Mouse (Mus musculus) frontal cortex, postnatal 14 days (tissue): ENCODE results near the gene Gm45062.

Experiments used
- DNase-seq, 2 experiments: peaks; one replicate each; pipeline ENCODE4 v3.0.0; 2022; ENCODE audit warnings: low spot score in 2 of 2

The Gm45062 gene

DNA sequence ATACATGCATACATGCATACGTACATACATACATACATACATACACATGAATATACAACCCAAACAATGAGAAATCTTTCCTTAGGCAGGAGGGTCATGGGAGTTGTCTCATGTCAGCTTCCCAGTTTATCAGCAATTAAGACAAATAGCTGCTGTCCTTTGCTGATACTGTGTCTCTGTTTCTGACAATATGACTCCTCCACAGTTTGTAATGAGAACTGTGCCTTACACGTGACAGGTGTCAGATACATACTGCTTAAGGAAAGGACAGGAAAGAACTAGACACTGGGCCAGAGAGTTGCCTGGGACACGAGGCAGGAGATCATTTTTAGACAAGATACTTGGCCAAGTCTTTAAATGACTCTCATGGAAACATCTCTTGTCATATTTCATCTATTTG is 215.1 kb downstream of the Gm45062 start:
- no peak for DNase-seq

DNA sequence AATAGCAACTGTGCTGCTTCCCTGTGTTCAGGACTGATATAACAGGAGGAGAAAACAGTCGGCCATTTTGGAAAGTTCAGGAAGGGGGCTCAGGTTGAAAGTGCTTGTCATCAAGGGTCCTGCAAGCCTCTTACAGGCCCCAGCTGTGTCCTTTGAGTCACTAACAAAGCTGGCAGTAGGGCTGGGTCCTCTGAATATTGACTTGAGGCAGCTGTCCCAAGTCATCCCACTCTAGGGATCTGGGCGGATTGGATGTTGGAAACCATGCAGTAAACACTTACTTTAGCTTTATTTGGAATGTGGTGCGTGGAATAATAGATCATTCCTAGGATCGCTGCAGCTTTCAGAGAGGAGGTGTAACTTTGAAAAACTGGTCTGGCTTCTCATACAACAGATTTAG is 215.6 kb downstream of the Gm45062 start:
- DNase-seq = no peak

DNA sequence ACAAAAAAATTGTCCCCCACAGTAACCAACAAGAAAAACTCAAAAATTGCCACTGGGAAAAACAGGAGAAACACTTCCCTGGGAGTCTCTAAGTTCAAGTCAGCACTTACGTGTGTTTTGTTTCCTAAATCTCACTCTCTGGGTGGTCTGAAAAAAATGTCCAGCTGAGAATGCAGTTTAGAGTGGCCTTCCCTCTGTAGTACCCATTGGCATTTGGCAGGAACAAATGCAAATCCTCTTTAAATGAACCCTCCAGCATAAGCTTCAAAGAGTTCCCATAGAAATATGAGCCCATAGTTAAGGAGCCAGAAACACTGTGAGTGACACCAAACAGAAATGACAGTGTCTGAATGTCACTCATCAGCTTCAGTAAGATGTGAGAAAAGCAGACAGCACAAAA is 219.9 kb downstream of the Gm45062 start:
- DNase-seq = no peak

DNA sequence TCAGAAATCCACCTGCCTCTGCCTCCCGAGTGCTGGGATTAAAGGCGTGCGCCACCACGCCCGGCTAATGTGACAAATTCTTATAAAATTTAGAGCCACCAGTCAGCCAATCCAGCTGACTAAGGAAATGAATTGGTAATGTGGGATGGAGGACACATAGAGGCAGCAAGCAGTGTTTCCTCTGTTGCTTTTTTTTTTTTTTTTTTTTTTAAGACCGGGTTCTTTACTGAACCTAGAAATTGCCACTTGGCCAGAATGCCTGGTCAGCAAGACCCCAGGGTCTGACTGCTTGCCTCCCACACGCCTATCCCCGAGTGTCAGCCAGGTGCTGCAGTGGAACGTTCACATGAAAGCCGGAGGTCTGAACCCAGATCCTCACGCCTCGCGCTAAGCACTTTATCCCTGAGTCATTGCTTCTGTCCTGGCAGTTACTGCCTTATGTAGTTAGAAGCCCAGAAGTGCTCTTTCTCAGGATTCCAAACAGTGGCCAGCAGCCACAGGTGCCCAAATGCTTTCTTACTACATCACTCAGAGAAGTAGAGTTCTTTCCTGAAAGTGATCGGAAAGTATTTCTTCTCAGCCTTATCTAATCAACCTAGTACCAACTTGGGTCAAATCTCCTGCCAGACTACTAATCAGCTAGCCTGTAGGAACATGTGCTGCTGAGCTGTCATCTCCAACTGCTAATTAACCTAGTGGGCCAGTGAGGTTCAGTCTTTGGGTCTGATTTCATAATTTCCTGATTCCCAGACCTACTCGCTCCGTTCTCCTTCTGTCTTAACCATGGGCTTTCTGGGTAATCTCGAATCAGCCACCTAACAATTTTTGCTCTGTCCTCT is 225.4 kb downstream of the Gm45062 start:
- no peak for DNase-seq

DNA sequence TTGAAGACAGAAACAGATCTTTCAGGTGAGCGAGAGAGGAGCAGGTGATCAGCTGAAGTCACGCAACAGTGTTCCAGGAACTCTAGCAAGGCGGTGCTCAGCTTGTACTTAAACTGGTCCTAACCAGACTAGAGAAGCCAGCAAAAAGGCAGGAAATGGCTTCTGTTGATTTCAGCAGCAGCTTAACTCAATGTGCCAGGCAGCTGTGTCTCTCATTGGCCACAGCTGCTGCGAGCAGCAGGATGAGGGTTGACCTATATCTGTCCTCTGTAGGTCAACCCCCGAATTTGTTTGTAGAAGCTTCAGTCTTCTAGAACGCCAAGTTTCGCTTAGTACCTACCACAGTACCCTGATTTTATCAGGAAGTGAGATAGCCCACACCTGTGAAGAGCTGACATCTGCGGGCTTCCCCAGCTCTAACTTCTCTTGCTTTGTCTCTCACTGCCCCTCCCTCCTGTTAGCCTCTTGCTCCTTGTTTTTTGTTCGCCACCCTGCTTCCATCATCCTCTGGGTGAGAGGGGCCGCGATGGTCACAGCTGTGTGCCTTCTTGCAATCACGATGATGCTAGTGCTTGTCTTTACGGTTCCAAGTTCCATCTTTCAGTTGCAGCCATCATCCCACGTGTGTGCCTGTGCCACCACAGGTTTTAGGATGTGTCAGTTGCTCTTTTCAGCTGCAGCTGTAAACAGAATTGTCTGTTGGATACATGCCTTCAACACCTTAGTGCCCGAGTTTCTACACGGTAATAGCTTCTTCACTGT is 226.3 kb downstream of the Gm45062 start:
- no peak for DNase-seq

DNA sequence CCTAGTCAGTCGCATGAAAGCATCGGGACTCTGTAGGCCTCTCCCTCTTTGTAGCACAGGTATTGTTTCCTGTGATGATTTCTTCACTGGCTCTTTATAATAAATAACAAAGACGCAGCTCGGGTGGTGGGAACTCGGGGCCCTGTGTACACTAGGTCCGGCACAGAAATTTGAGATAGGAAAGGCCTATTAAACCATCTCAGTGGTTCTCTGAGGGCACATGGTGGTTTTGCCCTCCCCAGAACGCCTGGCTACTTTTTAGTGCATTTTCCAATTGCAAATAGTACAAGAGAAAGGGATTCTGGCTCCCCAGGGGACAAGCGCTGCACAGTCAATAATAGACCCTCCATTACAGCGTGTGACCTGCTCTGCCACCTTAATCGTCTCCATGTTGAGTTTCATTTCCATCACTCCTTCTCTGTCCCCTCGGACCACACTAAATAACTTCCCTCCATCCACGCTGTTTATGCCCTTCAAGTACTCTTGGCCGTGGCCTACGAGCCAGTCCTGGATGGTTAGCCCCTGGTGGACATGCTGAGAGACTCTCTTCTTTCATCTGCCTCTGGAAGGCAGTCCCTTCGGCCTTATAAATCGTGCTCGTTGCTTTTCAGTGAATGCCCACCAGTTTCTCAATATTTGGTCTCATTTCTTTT is 227.3 kb downstream of the Gm45062 start:
- DNase-seq = no peak

DNA sequence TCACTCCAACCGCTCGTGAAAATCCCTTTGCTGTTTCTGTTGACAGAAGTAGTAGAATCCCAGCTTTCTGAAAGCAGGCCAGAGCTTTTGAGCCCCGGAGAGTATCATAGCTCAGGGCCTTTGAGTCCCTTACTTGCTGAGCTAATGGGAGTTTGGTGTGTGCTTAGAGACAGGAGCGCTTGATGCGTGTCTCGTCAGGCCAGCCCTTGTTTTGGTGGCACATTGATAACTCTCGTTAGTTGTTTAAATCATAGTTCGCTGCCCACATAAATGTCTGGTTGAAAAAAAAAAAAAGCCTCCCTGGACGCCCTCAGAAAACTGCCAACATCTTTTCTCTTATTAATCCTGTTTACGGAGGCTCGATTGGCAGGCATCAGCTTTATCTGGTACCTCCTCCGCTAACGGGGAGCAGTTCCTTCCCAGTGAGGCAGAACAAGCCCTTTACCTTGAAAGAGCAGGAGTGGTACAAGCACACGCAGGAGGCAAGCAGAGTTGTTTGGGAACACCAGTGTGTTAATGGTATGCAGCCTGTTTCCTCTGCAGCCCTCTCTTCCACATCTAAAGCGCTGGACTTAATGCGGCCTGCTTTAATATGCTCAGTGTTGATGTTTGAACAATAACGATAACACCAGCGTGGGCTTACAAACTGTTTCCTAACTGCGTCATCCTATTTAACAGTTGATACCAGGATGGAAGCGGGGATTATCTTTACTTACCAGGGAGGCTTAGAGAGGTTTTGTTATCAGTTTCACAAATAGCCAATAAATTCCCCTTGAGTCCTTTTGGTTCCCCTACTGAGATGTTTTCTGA is 228.0 kb downstream of the Gm45062 start:
- no peak for DNase-seq

DNA sequence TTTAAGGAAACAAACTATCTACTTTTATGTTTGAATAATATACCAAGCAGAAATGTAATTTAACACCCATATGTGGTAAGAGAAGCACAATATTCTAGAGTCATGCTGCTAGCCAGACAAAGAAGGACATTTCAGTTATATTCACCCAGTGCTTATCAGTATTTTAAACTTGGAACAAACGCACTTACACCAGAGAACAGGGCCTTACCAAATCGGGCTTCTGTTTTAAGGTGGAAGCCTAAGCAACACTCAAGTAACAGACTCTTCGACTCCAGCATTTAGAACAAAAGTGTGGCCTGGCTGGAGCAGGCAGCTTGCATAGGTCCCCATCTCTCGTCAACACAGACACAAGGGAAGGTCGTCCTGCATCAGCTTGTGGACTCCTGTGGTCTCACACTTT is 229.0 kb downstream of the Gm45062 start:
- DNase-seq = no peak

DNA sequence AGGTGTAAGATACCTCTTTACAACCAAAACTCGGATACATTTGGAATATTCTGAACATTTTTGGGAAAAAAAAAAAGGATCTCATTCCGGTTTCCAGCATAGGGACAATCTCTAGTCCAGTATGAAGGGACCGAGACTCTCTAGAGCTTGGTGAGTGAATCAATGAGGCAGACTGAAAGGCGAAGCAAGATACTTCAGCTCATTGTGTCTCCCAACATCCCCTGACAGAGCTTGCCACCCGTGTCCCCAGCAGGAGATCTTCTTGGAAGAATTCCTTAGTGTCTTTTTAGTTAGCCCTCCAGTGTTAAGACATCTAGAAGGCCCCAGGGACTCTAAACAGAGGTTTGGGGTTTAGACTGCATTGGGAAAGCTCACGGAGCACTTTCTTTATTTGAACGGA is 230.0 kb downstream of the Gm45062 start:
- no peak for DNase-seq

DNA sequence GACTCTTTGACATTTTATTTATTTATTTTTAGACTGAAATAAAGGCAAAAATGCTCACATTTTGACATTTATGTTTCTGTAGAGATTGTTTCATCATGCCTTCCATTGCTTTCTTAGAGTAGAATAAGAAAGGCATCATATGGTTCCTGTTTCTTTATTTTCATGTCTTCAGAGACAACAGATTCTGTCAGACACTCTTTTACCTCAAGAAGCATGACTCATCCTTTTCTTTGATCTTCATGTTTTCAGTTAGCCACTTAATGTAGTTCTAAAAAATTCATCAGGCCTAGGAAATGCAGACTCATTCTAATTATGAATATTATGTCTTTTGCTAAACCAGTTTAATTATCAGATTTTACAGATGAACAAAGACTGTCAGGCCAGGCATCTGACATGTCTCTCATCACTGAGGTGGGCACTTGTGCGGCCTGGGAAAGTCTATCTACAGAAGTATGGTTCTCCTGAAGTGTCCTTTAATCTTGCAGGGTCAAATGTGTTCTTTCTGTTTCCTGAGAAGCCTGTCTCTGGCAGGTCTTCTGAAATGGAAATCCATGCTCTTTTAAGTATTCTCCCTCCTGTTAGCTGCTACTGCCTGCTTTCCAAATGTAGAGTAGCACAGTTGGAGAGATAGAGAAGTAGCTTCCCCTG is 230.8 kb downstream of the Gm45062 start:
- DNase-seq = no peak

DNA sequence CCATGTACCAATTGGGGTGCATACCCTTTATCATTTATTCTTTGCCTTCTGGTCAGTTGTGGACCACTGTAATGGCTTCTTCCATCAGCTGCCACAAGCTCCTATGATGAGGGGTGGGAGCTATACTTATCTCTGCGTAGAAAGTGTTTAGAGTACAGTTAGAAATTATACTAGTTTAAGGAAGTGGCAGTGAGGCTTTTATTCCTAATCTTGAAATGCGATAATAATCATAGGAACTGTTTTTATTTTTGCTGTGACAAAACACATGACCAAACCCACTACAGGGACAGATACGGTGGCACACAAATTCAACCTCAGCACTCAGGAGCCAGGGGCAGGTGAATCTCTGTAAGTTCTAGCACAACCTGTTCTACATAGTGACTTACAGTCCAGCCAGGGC is 233.0 kb downstream of the Gm45062 start:
- no peak for DNase-seq

DNA sequence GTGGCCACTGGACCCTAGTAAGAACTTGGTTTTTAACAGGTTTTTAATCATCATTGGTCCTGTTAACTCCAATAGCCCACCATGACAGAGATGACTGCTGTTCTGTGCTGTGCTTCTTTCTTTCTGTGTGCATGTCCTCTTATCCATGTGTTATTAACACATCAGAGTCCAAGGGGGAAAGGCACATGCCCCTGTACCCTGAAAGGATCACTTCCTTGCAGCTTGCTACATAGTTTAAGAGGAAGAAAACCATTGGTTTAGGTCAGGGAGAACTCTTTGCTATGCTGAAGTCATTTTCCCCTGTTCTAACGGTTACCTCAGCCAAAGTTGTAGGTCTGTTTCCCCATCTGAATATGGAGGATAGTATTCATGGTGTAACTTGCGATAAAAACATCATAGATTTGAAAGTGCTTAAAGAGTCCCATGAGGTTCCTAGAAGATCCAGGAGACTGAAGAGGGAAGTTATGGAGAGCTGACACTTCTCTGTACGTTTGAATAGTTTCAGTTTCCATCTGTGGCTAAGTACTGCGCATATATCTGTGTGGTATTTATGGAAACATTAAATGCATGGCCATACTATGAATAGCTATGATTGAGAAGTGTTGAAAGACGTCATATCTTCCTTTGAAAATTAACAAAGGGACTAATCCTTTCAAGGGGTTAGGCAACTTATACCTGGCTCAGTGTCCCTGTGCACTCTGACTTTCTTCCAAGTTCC is 236.0 kb downstream of the Gm45062 start:
- no peak for DNase-seq

DNA sequence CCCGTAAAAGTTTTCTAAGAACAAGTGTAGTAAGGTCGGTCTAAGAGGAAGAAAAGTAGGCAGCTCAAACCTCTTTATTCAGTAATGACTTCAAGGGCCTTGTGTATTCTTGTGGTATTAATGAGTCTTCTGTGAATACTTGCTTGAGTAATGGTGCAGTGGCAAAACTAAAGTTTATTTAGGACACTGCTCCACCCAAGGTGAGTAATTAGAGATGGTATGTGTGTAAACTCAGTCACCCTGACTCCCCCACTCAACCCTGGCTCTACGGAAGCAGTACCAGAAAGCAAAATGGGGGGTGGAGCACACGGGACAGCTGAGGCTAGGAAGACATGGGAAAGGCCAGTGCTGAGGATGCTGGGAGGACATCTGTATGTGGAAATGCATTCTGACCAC is 236.6 kb downstream of the Gm45062 start:
- no peak for DNase-seq

DNA sequence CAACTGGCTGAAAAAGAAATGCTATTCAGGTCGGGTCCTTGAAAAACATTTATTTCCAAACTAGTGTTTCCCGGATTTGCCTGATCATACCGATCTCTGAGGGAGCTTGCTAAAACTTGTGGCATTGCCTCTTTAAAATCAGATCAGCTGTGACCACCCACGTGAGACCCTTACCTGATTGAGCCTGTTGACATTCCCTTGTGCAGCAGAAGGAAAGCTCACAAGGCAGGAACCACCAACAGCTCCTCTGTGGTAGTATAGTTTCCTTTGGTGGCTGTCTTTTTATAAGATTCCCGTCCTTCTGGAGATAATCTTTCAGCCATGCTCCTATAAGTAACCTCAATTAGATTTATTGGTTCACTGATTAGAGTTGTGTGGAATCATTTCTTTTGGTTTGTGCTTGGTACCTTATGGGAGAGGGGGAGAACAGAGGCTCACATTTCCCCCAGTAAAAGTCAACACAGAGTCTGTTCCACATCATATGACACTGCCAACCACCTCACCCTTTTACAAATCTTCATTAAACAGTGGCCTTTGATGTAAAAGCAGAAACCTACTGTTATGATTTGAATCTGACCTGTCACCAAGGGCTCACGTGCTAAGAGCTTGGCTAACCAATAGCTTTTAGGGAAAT is 238.1 kb downstream of the Gm45062 start:
- DNase-seq = no peak

DNA sequence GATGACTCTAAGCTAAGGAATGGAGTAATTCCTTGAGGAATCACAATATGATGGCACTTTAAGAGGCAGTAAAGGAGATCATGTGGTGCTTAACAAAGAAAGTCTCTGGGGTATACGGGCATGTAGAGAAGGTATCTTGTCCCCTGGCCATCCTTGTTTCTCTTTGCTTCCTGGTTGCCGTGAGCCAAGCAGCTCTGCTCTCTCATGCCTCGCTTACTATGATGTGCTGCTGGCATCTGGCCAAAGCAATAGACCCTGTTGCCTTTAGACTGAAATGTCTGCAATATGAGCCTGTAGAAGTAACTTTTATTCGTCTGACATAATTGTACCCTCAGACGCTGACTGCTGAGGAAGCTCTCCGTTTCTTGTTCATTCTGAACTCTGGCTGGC is 238.6 kb downstream of the Gm45062 start:
- no peak for DNase-seq

DNA sequence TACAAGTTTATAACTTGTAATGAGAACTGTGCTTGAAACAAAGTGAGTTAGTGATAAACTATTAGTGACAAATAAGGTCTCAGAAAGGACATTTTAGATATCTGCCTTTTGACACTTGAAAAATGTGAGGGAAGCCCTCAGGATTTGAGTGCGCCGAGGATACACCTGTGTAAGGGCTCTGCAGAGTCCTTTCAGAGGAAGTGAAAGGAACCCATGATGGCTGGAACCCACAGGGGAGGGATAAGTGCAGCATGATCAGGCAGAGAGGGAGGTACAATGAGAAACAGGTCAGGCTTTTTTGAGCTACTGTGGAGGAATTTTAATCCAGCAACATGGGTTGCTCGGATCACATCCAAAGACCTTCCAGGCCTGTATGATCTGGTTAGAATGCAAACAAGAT is 239.7 kb downstream of the Gm45062 start:
- no peak for DNase-seq

DNA sequence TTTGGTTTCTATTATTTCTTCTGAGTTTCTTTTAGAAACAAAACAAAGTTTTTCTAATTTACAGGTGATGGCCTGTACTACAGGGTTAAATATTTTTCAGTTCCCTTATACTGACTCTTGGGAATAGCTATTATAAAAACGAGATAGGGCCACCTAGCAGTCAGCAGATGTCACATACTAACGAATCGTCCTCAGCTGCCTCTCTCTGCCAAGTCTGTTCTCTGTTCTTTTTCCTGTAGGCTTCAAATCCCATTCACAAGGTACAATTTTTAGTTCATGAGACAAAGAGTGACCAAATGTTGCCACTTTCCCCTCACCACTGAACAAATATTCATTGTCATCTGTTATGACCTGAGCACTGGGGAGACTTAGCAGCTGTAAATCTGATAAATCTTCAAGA is 244.7 kb downstream of the Gm45062 start:
- DNase-seq = no peak

DNA sequence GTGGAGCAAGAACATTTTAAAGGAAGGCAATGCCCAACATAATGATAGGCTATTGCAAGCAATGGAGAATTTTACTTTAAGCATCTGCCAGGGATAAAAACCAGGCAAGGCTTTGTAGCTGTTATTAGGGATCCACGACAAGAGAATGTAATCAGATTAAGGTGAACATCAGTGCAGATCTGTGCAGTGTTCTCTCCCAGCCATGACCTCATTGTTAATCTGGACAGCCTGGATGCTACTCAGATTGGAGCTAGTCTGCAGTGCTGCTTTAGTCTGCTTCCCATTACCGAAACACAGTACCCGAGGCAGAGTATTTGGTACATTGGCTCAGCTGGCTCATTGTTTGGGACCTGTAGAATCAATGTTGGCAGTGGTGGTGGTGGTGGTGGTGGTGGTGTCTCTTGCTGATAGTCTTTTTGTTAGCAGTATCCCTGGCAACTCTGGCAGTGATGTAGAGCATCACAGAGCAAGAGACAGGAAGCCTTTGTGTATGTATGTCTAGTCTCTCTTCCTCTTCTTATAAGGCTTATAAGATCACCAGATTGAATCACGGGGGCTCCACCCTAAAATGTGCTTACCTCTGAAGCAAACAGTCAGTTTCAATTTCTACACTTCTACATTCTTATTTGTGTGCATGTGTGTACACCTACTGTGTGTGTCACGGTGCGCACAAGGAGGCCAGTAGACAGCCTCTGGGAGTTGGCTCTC is 245.4 kb downstream of the Gm45062 start:
- no peak for DNase-seq

DNA sequence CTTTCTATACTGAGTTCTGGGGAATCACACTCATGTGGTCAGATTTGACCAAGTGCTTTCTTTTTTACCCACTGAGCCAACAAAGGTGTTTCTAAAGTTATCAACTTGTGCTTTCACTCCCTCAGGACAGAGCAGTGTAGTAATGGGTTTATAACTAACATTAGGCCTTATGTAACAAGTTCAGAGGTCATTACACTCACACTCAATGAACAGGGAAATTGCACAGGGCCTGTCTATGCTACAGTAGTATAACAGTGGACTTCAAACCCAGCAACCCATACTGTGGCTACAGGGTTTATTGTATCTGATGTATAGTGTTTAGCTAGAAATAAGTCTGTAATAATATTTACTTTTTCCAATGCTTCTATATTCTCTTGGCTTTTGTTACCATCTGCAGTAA is 247.4 kb downstream of the Gm45062 start:
- no peak for DNase-seq
